Comparison of ENCODE assay signal across 34 mouse cellular contexts in genomic region chr11:26161354-26161753, GRCm38 (mm10). TPM values are rescaled to one million over a fixed set of nuclear protein-coding genes. Genes with fewer than 3 reads are reported as not detected.
DNase-seq lines count a peak whose midpoint lies in the region; ATAC-seq lines count a peak whose summit lies in the region.
"Had no signal": no experiment of that assay in that cellular context is flagged by ENCODE, and none has a peak within 500 bp of the region (broad histone marks: within the 10 kb centered on the region; RNA-seq: fewer than 3 reads in every experiment).

No protein-coding gene starts in this region.

- H3K27ac ChIP-seq in lung, embryonic 16.5 days (ENCODE audit: low read length): no peak overlapping the region
- H3K27ac ChIP-seq in heart, embryonic 10.5 days: no peak overlapping the region
- H3K27ac ChIP-seq: embryonic facial prominence, embryonic 12.5 days; hindbrain, embryonic 13.5 days; kidney, postnatal 0 days; limb, embryonic 10.5 days; limb, embryonic 15.5 days; liver, embryonic 13.5 days; midbrain, embryonic 13.5 days; neural tube, embryonic 13.5 days had no signal

- 41% methylated on average over 5 of the region's 5 CpGs for WGBS in lung, embryonic 16.5 days
- 63% methylated on average over 5 of the region's 5 CpGs for WGBS in heart, embryonic 10.5 days

- no peak overlapping the region for H3K4me3 ChIP-seq in lung, embryonic 16.5 days (ENCODE audit: low read length)
- H3K4me3 ChIP-seq in heart, embryonic 10.5 days: no peak overlapping the region
- H3K4me3 ChIP-seq: embryonic facial prominence, embryonic 12.5 days; erythroblast, embryonic 14.5 days; hindbrain, embryonic 13.5 days; limb, embryonic 10.5 days; limb, embryonic 15.5 days; liver, embryonic 13.5 days; megakaryocyte, embryonic 14.5 days; midbrain, embryonic 13.5 days; neural tube, embryonic 13.5 days had no signal

- H3K36me3 ChIP-seq in lung, embryonic 16.5 days (ENCODE audit: control insufficient read depth, insufficient read depth, low read length): no peaks in the 10 kb centered on the region
- no peaks in the 10 kb centered on the region for H3K36me3 ChIP-seq in heart, embryonic 10.5 days
- H3K36me3 ChIP-seq: embryonic facial prominence, embryonic 12.5 days; hindbrain, embryonic 13.5 days; limb, embryonic 10.5 days; limb, embryonic 15.5 days; liver, embryonic 13.5 days; midbrain, embryonic 13.5 days; neural tube, embryonic 13.5 days had no signal

- DNase-seq in lung, postnatal 10 days: no peak
- DNase-seq in layer of hippocampus, postnatal 10 days (ENCODE audit: low spot score in 2 of 2): no peak
- DNase-seq in frontal cortex, postnatal 10 days (ENCODE audit: low spot score in 2 of 2): no peak
- no peak for DNase-seq in heart, embryonic 10.5 days (ENCODE audit: low spot score)
- DNase-seq: adrenal gland, postnatal 14 days; cerebellum, adult 2 months; cerebellum, postnatal 14 days; gastrocnemius, postnatal 14 days; heart, adult 11 months; heart, postnatal 36 days; kidney, adult 8-10 months; liver, embryonic 13.5 days; lung, adult 18-20 months; lung, postnatal 36 days; retina, postnatal 1 day; right cerebral cortex, postnatal 25 days; thymus, adult 2 months; thymus, postnatal 36 days had no signal

- ATAC-seq in lung, embryonic 16.5 days (ENCODE audit: low read depth): 0 out of 2 replicates have a peak, but pooled peaks have one; percentile 26
- peak; percentile 100 for ATAC-seq in common myeloid progenitor, adult 5-6 weeks (replicated peaks; ENCODE audit: low read depth, poor library complexity, severe bottlenecking)
- peak; percentile 79 for ATAC-seq in megakaryocyte-erythroid progenitor cell, adult 5-6 weeks (replicated peaks; ENCODE audit: low FRiP score, low TSS enrichment, poor library complexity, severe bottlenecking)
- ATAC-seq: CD4-positive, CD25-positive, alpha-beta regulatory T cell, adult 4 months; forebrain, embryonic 16.5 days; midbrain, embryonic 13.5 days had no signal

- H3K4me1 ChIP-seq in lung, embryonic 16.5 days (replicated peaks; ENCODE audit: control insufficient read depth, insufficient read depth, low read length): no peaks in the 10 kb centered on the region
- 0 out of 2 replicates have a peak, but pooled peaks cover 6% of the 10 kb centered on the region for H3K4me1 ChIP-seq in heart, embryonic 10.5 days
- H3K4me1 ChIP-seq: embryonic facial prominence, embryonic 12.5 days; hindbrain, embryonic 13.5 days; limb, embryonic 10.5 days; limb, embryonic 15.5 days; liver, embryonic 13.5 days; neural tube, embryonic 13.5 days had no signal

- H3K27me3 ChIP-seq in lung, embryonic 16.5 days (ENCODE audit: control insufficient read depth, insufficient read depth, low read depth, low read length): no peaks in the 10 kb centered on the region
- H3K27me3 ChIP-seq in heart, embryonic 10.5 days (ENCODE audit: insufficient read depth, poor library complexity, severe bottlenecking): no peaks in the 10 kb centered on the region
- H3K27me3 ChIP-seq: embryonic facial prominence, embryonic 12.5 days; hindbrain, embryonic 13.5 days; limb, embryonic 15.5 days; liver, embryonic 13.5 days; megakaryocyte, embryonic 14.5 days; midbrain, embryonic 13.5 days; neural tube, embryonic 13.5 days had no signal

- H3K4me2 ChIP-seq in lung, embryonic 16.5 days (ENCODE audit: low read depth, low read length): no peak overlapping the region
- H3K4me2 ChIP-seq: embryonic facial prominence, embryonic 12.5 days; heart, embryonic 11.5 days; hindbrain, embryonic 13.5 days; limb, embryonic 15.5 days; liver, embryonic 13.5 days; midbrain, embryonic 13.5 days; neural tube, embryonic 13.5 days had no signal

- H3K9me3 ChIP-seq in lung, embryonic 16.5 days (ENCODE audit: control insufficient read depth, low read length): no peaks in the 10 kb centered on the region
- no peaks in the 10 kb centered on the region for H3K9me3 ChIP-seq in heart, embryonic 10.5 days
- H3K9me3 ChIP-seq: hindbrain, embryonic 13.5 days; limb, embryonic 10.5 days; limb, embryonic 15.5 days; liver, embryonic 13.5 days; megakaryocyte, embryonic 14.5 days; midbrain, embryonic 13.5 days; neural tube, embryonic 13.5 days had no signal

- H3K9ac ChIP-seq in lung, embryonic 16.5 days (ENCODE audit: low read length): no peak overlapping the region
- H3K9ac ChIP-seq: embryonic facial prominence, embryonic 12.5 days; hindbrain, embryonic 13.5 days; limb, embryonic 15.5 days; liver, embryonic 13.5 days; midbrain, embryonic 13.5 days; neural tube, embryonic 13.5 days had no signal

RNA-seq across cellular contexts. Expression of gene 5730522E02Rik, which starts 49.2 kb away (rescaled TPM):
- 1.6 and 1.7 TPM in 2 replicates for polyA plus RNA-seq in lung, embryonic 16.5 days (2015; fragmentation: Nextera tagmentation; extraction: Ambion mirVana)
- total RNA-seq in common myeloid progenitor, adult 5-6 weeks (2017): not detected in 2 replicates
- total RNA-seq in megakaryocyte-erythroid progenitor cell, adult 5-6 weeks (2014; fragmentation: Nextera tagmentation): 6.5 TPM in 1 of 2 replicates, not detected in the other
- total RNA-seq in megakaryocyte-erythroid progenitor cell, adult 5-6 weeks (2017): not detected in 2 replicates
- 10 to 100 TPM; 13.6 to 19.5 TPM for total RNA-seq in layer of hippocampus, postnatal 10 days (2021)
- 2.1 and 2.2 TPM in 2 replicates for polyA plus RNA-seq in heart, embryonic 10.5 days (2016; fragmentation: Nextera tagmentation; extraction: Ambion mirVana)
- total RNA-seq: adrenal gland, postnatal 14 days; gastrocnemius, postnatal 14 days; heart, postnatal 36 days had no signal
- polyA plus RNA-seq: CD4-positive, CD25-positive, alpha-beta regulatory T cell, adult 4 months; erythroblast, embryonic 14.5 days; large intestine, adult 2 months had no signal

Comparison
In these comparisons a context has a peak if more than half of its experiments do, and no peak if none do; other contexts are left out.
1. ATAC-seq: peak in every context shown above with its lines; median percentile 100 in common myeloid progenitor, adult 5-6 weeks; 79 in megakaryocyte-erythroid progenitor cell, adult 5-6 weeks; 26 in lung, embryonic 16.5 days.